Mouse (Mus musculus): ENCODE data around the gene Gm42906. TPM values are rescaled to one million over a fixed set of nuclear protein-coding genes. Genes with fewer than 3 reads are reported as not detected.

The Gm42906 gene
- total and polyA plus RNA-seq, 3 experiments = not detected

- Histone ChIP-seq H3K4me2 (ENCODE audit: insufficient read depth, low read depth, poor library complexity, severe bottlenecking) (no peak overlapping the region), H3K4me3 (replicated peaks in 1 of 3; ENCODE audit: low read depth in 2 of 3, low read length in 2 of 3, poor library complexity in 1 of 3) (no peak overlapping the region), H3K79me2 (replicated peaks; ENCODE audit: control insufficient read depth, extremely low read depth, insufficient read depth, poor library complexity, severe bottlenecking) (no peaks in the 10 kb centered on the region), H3K36me3 (replicated peaks in 1 of 2; ENCODE audit: control insufficient read depth in 1 of 2, insufficient read depth in 1 of 2, low read length in 1 of 2) (no peaks in the 10 kb centered on the region), H3K9ac (ENCODE audit: insufficient read depth, low read depth) (no peak overlapping the region), H3K4me1 (ENCODE audit: control insufficient read depth in 1 of 2, insufficient read depth in 2 of 2) (0 out of 4 replicates have a peak, but pooled peaks cover 0 to 3% of the 10 kb centered on the region in 2 experiments), H3K27me3 (replicated peaks) (no peaks in the 10 kb centered on the region), H3K9me3 (replicated peaks; ENCODE audit: low read length) (no peaks in the 10 kb centered on the region), H3K27ac (ENCODE audit: insufficient read depth, low read depth) (no peak overlapping the region)
- TF ChIP-seq CTCF (conservative IDR thresholded peaks at IDR 0.05 in 1 of 2, IDR thresholded peaks at IDR 0.05 in 1 of 2; ENCODE audit: low read depth in 2 of 2, low read length in 2 of 2) (no peak), MAZ (IDR thresholded peaks at IDR 0.05; ENCODE audit: low read depth, low read length) (no peak), KAT2A (IDR thresholded peaks at IDR 0.05; ENCODE audit: insufficient replicate concordance, low read length) (no peak), ZC3H11A (IDR thresholded peaks at IDR 0.05; ENCODE audit: low read depth, low read length) (no peak), E2F4 (IDR thresholded peaks at IDR 0.05; ENCODE audit: insufficient replicate concordance, low read depth, low read length) (no peak), ZMIZ1 (IDR thresholded peaks at IDR 0.05; ENCODE audit: low read depth, low read length) (no peak), TCF12 (IDR thresholded peaks at IDR 0.05; ENCODE audit: low read depth, low read length) (no peak), RAD21 (IDR thresholded peaks at IDR 0.05; ENCODE audit: low read depth, low read length) (no peak), USF1 (IDR thresholded peaks at IDR 0.05; ENCODE audit: low read depth, low read length) (no peak), ZKSCAN1 (IDR thresholded peaks at IDR 0.05; ENCODE audit: borderline replicate concordance, low read depth, low read length) (no peak), SMC3 (IDR thresholded peaks at IDR 0.05; ENCODE audit: low read depth, low read length) (no peak), PAX5 (IDR thresholded peaks at IDR 0.05; ENCODE audit: low read length) (no peak), MAFK (IDR thresholded peaks at IDR 0.05; ENCODE audit: insufficient replicate concordance, low read length) (no peak), CHD2 (IDR thresholded peaks at IDR 0.05; ENCODE audit: low read length) (no peak), POLR2AphosphoS2 (IDR thresholded peaks at IDR 0.05; ENCODE audit: low read depth, low read length) (no peak), MXI1 (IDR thresholded peaks at IDR 0.05; ENCODE audit: low read depth, low read length) (no peak)
- no peak for DNase-seq (ENCODE audit: extremely low read depth)
- in situ Hi-C loops (cut with MboI; ENCODE audit: low pct_ligation_motif_present, low pct_unique_long_range_greater_than_20kb, low sequenced_read_pairs) = no loop called here
- dilution Hi-C loops (cut with MboI; ENCODE audit: extremely low pct_ligation_motif_present, extremely low pct_unique_long_range_greater_than_20kb, low sequenced_read_pairs) = no loop called here
These were observed 262.5 kb downstream of the Gm42906 start for GRCm38 (mm10) chr5:151165381-151166016.

GRCm38 (mm10) chr5:151164815-151165214 is 263.1 kb downstream of the Gm42906 start:
- H3K79me2 ChIP-seq (replicated peaks; ENCODE audit: control insufficient read depth, extremely low read depth, insufficient read depth, poor library complexity, severe bottlenecking) = no peaks in the 10 kb centered on the region
- H3K9ac ChIP-seq (ENCODE audit: insufficient read depth, low read depth) = no peak overlapping the region
- H3K36me3 ChIP-seq (replicated peaks in 1 of 2; ENCODE audit: control insufficient read depth in 1 of 2, insufficient read depth in 1 of 2, low read length in 1 of 2) = no peaks in the 10 kb centered on the region
- dilution Hi-C loops (cut with MboI; ENCODE audit: extremely low pct_ligation_motif_present, extremely low pct_unique_long_range_greater_than_20kb, low sequenced_read_pairs) (no loop called here), in situ Hi-C loops (cut with MboI; ENCODE audit: low pct_ligation_motif_present, low pct_unique_long_range_greater_than_20kb, low sequenced_read_pairs) (no loop called here)
- no peak for TF ChIP-seq CHD2 (IDR thresholded peaks at IDR 0.05; ENCODE audit: low read length)
- TF ChIP-seq MAFK (IDR thresholded peaks at IDR 0.05; ENCODE audit: insufficient replicate concordance, low read length) = no peak
- TF ChIP-seq POLR2AphosphoS2 (IDR thresholded peaks at IDR 0.05; ENCODE audit: low read depth, low read length) = no peak
- no peak for TF ChIP-seq MXI1 (IDR thresholded peaks at IDR 0.05; ENCODE audit: low read depth, low read length)
- TF ChIP-seq CHD1 (IDR thresholded peaks at IDR 0.05; ENCODE audit: low read depth, low read length) = no peak
- no peak for TF ChIP-seq IRF4 (IDR thresholded peaks at IDR 0.05; ENCODE audit: low read depth, low read length)
- no peaks in the 10 kb centered on the region for H3K9me3 ChIP-seq (replicated peaks; ENCODE audit: low read length)
- no peak overlapping the region for H3K4me3 ChIP-seq (replicated peaks in 1 of 3; ENCODE audit: low read depth in 2 of 3, low read length in 2 of 3, poor library complexity in 1 of 3)
- H3K4me2 ChIP-seq (ENCODE audit: insufficient read depth, low read depth, poor library complexity, severe bottlenecking) = no peak overlapping the region; the same call in 1 of the 2 replicates
- no peaks in the 10 kb centered on the region for H3K27me3 ChIP-seq (replicated peaks)
- H3K4me1 ChIP-seq (ENCODE audit: control insufficient read depth in 1 of 2, insufficient read depth in 2 of 2) = 0 out of 4 replicates have a peak, but pooled peaks cover 0 to 3% of the 10 kb centered on the region in 2 experiments
- no peak overlapping the region for H3K27ac ChIP-seq (ENCODE audit: insufficient read depth, low read depth)
- DNase-seq (ENCODE audit: extremely low read depth) = no peak
